Comparison of ENCODE assay signal across 19 mouse cellular contexts in genomic region chr19:6600873-6601530, GRCm38 (mm10). TPM values are rescaled to one million over a fixed set of nuclear protein-coding genes. Genes with fewer than 3 reads are reported as not detected.
DNase-seq lines count a peak whose midpoint lies in the region; ATAC-seq lines count a peak whose summit lies in the region.
"Had no signal": no experiment of that assay in that cellular context is flagged by ENCODE, and none has a peak within 500 bp of the region (broad histone marks: within the 10 kb centered on the region; RNA-seq: fewer than 3 reads in every experiment).

No protein-coding gene starts in this region.

- H3K9ac ChIP-seq in liver, embryonic 12.5 days, result no peak overlapping the region
- H3K9ac ChIP-seq: forebrain, embryonic 13.5 days; hindbrain, embryonic 13.5 days; neural tube, embryonic 12.5 days had no signal

- H3K36me3 ChIP-seq in liver, embryonic 12.5 days, result no peaks in the 10 kb centered on the region
- H3K36me3 ChIP-seq: hindbrain, embryonic 13.5 days; limb, embryonic 10.5 days; neural tube, embryonic 12.5 days had no signal

- H3K9me3 ChIP-seq in liver, embryonic 12.5 days (replicated peaks), result no peaks in the 10 kb centered on the region
- H3K9me3 ChIP-seq: forebrain, embryonic 13.5 days; hindbrain, embryonic 13.5 days; limb, embryonic 10.5 days; neural tube, embryonic 12.5 days had no signal

- no peak overlapping the region for H3K4me3 ChIP-seq in liver, embryonic 12.5 days
- H3K4me3 ChIP-seq: forebrain, embryonic 13.5 days; hindbrain, embryonic 13.5 days; limb, embryonic 10.5 days; megakaryocyte, embryonic 14.5 days; neural tube, embryonic 12.5 days had no signal

- no peak overlapping the region for H3K27ac ChIP-seq in liver, embryonic 12.5 days
- H3K27ac ChIP-seq: forebrain, embryonic 13.5 days; hindbrain, embryonic 13.5 days; limb, embryonic 10.5 days; neural tube, embryonic 12.5 days had no signal

- no peak for ATAC-seq in liver, embryonic 12.5 days
- peak; percentile 40 for ATAC-seq in granulocyte monocyte progenitor cell, adult 5-6 weeks (replicated peaks; ENCODE audit: poor library complexity, severe bottlenecking)
- ATAC-seq: forebrain, embryonic 13.5 days had no signal

- H3K27me3 ChIP-seq in liver, embryonic 12.5 days (replicated peaks), result peaks cover 33% of the 10 kb centered on the region
- H3K27me3 ChIP-seq: forebrain, embryonic 13.5 days; neural tube, embryonic 12.5 days had no signal

- peak overlapping the region; percentile 25; the same call in 1 of the 2 replicates for H3K4me2 ChIP-seq in liver, embryonic 12.5 days
- H3K4me2 ChIP-seq: forebrain, embryonic 13.5 days; hindbrain, embryonic 13.5 days; neural tube, embryonic 12.5 days had no signal

- no peak for DNase-seq in liver
- peak; percentile 25 for DNase-seq in kidney, postnatal 10 days
- DNase-seq in yolk sac, embryonic 10.5 days (ENCODE audit: low spot score), result peak; percentile 33
- DNase-seq in gastrocnemius, postnatal 25 days, result no peak
- no peak for DNase-seq in cerebellum, postnatal 14 days
- DNase-seq in left cerebral cortex, adult 18-20 months (ENCODE audit: low spot score in 2 of 2), result no peak
- DNase-seq: cerebellum, adult 8-10 months; heart, adult 11 months; layer of hippocampus, postnatal 36 days; lung, adult 18-20 months; thymus, adult 18-20 months had no signal

- peaks cover 10% of the 10 kb centered on the region for H3K4me1 ChIP-seq in liver, embryonic 12.5 days
- H3K4me1 ChIP-seq: forebrain, embryonic 13.5 days; limb, embryonic 10.5 days; neural tube, embryonic 12.5 days had no signal

- 21% methylated on average over 12 of the region's 12 CpGs for WGBS in liver, embryonic 12.5 days (ENCODE audit: insufficient replicate concordance)

RNA-seq across cellular contexts. Expression of gene Slc22a12, which starts 58.2 kb away (rescaled TPM):
- polyA plus RNA-seq in liver, embryonic 12.5 days (2016; fragmentation: Nextera tagmentation; extraction: Ambion mirVana), result not detected in 2 replicates
- not detected in 2 replicates for total RNA-seq in granulocyte monocyte progenitor cell, adult 5-6 weeks (2014; fragmentation: Nextera tagmentation)
- not detected in 2 replicates for total RNA-seq in granulocyte monocyte progenitor cell, adult 5-6 weeks (2017)
- not detected for total RNA-seq in gastrocnemius, postnatal 25 days (2021)
- total RNA-seq in left cerebral cortex, adult 18-20 months (2021), result not detected
- polyA plus RNA-seq: forebrain, embryonic 13.5 days; heart, embryonic 16.5 days; limb, embryonic 10.5 days; neural tube, embryonic 12.5 days had no signal

Comparison
In these comparisons a context has a peak if more than half of its experiments do, and no peak if none do; other contexts are left out.
1. DNase-seq: peak in kidney, postnatal 10 days (single experiment) and yolk sac, embryonic 10.5 days (single experiment); none in liver (single experiment), gastrocnemius, postnatal 25 days (single experiment), cerebellum, postnatal 14 days (0 of 2) and left cerebral cortex, adult 18-20 months (0 of 2).